ENCODE assay signal across 16 mouse cellular contexts in the genomic region with DNA sequence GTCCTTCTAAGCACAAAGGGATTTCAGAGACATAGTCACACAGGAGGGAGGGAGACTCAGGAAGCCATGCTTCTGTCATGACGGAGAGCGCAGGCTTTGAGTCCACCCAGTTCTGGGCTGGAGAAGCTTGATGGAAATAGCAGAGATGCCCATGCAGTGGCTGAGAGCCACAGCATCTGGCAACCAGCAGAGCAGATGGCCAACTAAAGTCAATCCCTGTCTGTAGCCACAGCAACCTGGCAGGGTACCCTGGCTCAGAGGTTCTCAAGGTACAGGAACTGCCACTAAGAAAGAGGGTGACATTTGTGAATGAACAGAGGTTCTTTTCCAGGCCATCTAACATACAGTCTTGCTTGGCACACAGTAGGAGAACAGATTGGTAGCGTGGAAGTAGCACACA.
"Had no signal": no experiment of that assay in that cellular context is flagged by ENCODE, and none has a peak within 500 bp of the region (broad histone marks: within the 10 kb centered on the region; RNA-seq: fewer than 3 reads in every experiment).

No protein-coding gene starts in this region.

- H3K36me3 ChIP-seq: liver, embryonic 13.5 days; midbrain, embryonic 15.5 days; stomach, embryonic 15.5 days had no signal

- DNase-seq: kidney, adult 18-20 months; kidney, adult 9 months; kidney, postnatal 14 days; kidney, postnatal 4 days; liver, embryonic 13.5 days; lung, adult 2 months; lung, postnatal 14 days; lung, postnatal 4 days; right cerebral cortex, adult 18-20 months; right cerebral cortex, postnatal 25 days; spleen, adult 18-20 months; thymus, postnatal 25 days had no signal

- H3K4me1 ChIP-seq: liver, embryonic 13.5 days; stomach, embryonic 15.5 days had no signal

- ATAC-seq: midbrain, embryonic 15.5 days had no signal

- H3K4me2 ChIP-seq: liver, embryonic 13.5 days; midbrain, embryonic 11.5 days; midbrain, embryonic 15.5 days; stomach, embryonic 15.5 days had no signal

- H3K4me3 ChIP-seq: liver, embryonic 13.5 days; midbrain, embryonic 15.5 days; myocyte; stomach, embryonic 15.5 days had no signal

- H3K27ac ChIP-seq: liver, embryonic 13.5 days; midbrain, embryonic 15.5 days; stomach, embryonic 15.5 days had no signal

- H3K9me3 ChIP-seq: liver, embryonic 13.5 days; midbrain, embryonic 15.5 days; stomach, embryonic 15.5 days had no signal

- H3K27me3 ChIP-seq: liver, embryonic 13.5 days; midbrain, embryonic 15.5 days; stomach, embryonic 15.5 days had no signal

- H3K9ac ChIP-seq: liver, embryonic 13.5 days; midbrain, embryonic 15.5 days; stomach, embryonic 15.5 days had no signal
